Mouse (Mus musculus): ENCODE data around the gene Xpa. TPM values are rescaled to one million over a fixed set of nuclear protein-coding genes. Genes with fewer than 3 reads are reported as not detected.

The Xpa gene
- polyA plus RNA-seq, 1 experiment from 2014 or later: 20.8 TPM

- Histone ChIP-seq H3K27ac (ENCODE audit: low read length) (no peak overlapping the region), H3K4me3 (replicated peaks; ENCODE audit: low read length) (no peak overlapping the region), H3K27me3 (ENCODE audit: control insufficient read depth, insufficient read depth, low read length) (no peaks in the 10 kb centered on the region), H3K9me3 (replicated peaks; ENCODE audit: control insufficient read depth, low read length) (no peaks in the 10 kb centered on the region), H3K9ac (ENCODE audit: low read length) (no peak overlapping the region), H3K4me2 (ENCODE audit: low read depth, low read length) (no peak overlapping the region), H3K36me3 (ENCODE audit: control insufficient read depth, insufficient read depth, low read length) (peaks cover 58% of the 10 kb centered on the region), H3K4me1 (ENCODE audit: control insufficient read depth, insufficient read depth, low read length) (no peaks in the 10 kb centered on the region)
- no peak for ATAC-seq (ENCODE audit: insufficient read depth, low FRiP score)
- 60% methylated on average over 7 of the region's 7 CpGs for WGBS
Measured at GRCm38 (mm10) chr4:46171761-46172160, 24.4 kb downstream of the Xpa start.

- no peaks in the 10 kb centered on the region for H3K4me1 ChIP-seq (ENCODE audit: control insufficient read depth, insufficient read depth, low read length)
- H3K27ac ChIP-seq (ENCODE audit: low read length): no peak overlapping the region
- no peak for ATAC-seq (ENCODE audit: insufficient read depth, low FRiP score)
- 93% methylated on average over 5 of the region's 5 CpGs for WGBS
- no peak overlapping the region for H3K4me2 ChIP-seq (ENCODE audit: low read depth, low read length)
- H3K27me3 ChIP-seq (ENCODE audit: control insufficient read depth, insufficient read depth, low read length): no peaks in the 10 kb centered on the region
- no peak overlapping the region for H3K4me3 ChIP-seq (replicated peaks; ENCODE audit: low read length)
- no peaks in the 10 kb centered on the region for H3K9me3 ChIP-seq (replicated peaks; ENCODE audit: control insufficient read depth, low read length)
- H3K9ac ChIP-seq (ENCODE audit: low read length): no peak overlapping the region
- peaks cover 50% of the 10 kb centered on the region for H3K36me3 ChIP-seq (ENCODE audit: control insufficient read depth, insufficient read depth, low read length)
Measured at GRCm38 (mm10) chr4:46165831-46166230, 30.3 kb downstream of the Xpa start.

- Histone ChIP-seq H3K36me3 (ENCODE audit: control insufficient read depth, insufficient read depth, low read length) (peaks cover 38% of the 10 kb centered on the region), H3K9ac (ENCODE audit: low read length) (no peak overlapping the region), H3K4me2 (ENCODE audit: low read depth, low read length) (no peak overlapping the region), H3K4me1 (ENCODE audit: control insufficient read depth, insufficient read depth, low read length) (no peaks in the 10 kb centered on the region), H3K27me3 (ENCODE audit: control insufficient read depth, insufficient read depth, low read length) (no peaks in the 10 kb centered on the region), H3K9me3 (replicated peaks; ENCODE audit: control insufficient read depth, low read length) (no peaks in the 10 kb centered on the region), H3K4me3 (replicated peaks; ENCODE audit: low read length) (no peak overlapping the region), H3K27ac (ENCODE audit: low read length) (no peak overlapping the region)
- ATAC-seq (ENCODE audit: insufficient read depth, low FRiP score): no peak
- 80% methylated on average over 2 of the region's 2 CpGs for WGBS
Measured at GRCm38 (mm10) chr4:46164027-46164426, 32.1 kb downstream of the Xpa start.

DNA sequence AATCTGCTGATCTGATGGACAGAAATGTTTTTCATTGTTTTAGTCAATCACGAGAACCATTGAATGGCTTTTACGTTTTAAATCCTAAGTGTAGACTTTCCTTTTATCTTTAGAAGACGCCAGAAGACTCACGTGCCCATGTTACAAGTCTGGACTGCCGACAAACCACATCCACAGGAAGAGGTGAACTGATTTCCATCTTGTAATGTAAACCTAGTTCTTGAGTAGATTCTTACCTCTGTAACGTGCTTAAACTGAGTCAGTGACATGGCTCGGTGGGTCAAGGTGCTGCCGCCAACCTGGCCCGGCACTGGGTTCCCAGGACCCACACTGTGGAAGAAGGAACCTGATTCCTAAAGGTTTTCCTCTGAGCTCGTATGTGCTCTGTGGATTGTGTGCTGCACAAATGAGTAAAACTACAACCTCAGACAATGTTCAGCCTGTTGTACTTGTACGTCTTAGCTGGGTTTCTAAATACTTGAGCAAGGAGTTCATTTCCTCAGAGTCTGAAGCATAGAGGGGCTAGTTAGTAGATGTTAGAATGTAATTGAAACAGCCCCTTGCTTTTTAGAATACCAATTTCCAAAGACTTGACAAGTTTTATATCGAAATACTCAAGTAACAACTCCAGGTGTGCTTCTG, 44.1 kb downstream of the Xpa start:
- no peak overlapping the region for H3K27ac ChIP-seq (ENCODE audit: low read length)
- no peaks in the 10 kb centered on the region for H3K4me1 ChIP-seq (ENCODE audit: control insufficient read depth, insufficient read depth, low read length)
- H3K36me3 ChIP-seq (ENCODE audit: control insufficient read depth, insufficient read depth, low read length): peaks cover 22% of the 10 kb centered on the region

DNA sequence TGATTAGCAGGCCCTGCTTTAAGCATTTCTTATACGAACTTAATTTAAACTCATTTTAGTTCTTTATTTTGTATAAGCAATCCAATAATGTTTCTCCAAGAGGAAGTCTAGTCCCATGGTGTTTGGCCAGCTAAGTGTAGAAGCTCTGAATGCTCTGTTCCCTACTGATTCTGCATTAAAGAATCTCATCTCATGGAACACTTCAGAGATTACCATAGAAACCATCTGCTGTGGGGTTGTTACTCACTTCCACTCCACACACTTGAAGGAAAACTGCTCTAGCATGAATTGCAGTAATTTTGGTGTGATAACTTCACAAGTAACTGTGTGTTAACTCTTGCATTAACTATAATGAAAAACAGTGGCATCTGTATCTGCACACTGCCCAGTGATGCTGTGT, 49.2 kb downstream of the Xpa start:
- 88% methylated on average over 1 of the region's 1 CpGs for WGBS
- H3K36me3 ChIP-seq (ENCODE audit: control insufficient read depth, insufficient read depth, low read length): peaks cover 4% of the 10 kb centered on the region
- ATAC-seq (ENCODE audit: insufficient read depth, low FRiP score): no peak

More for the DNA sequence above, 44.1 kb downstream of the Xpa start:
- Histone ChIP-seq H3K9me3 (replicated peaks; ENCODE audit: control insufficient read depth, low read length) (no peaks in the 10 kb centered on the region), H3K27me3 (ENCODE audit: control insufficient read depth, insufficient read depth, low read length) (no peaks in the 10 kb centered on the region), H3K4me2 (ENCODE audit: low read depth, low read length) (no peak overlapping the region), H3K9ac (ENCODE audit: low read length) (no peak overlapping the region), H3K4me3 (replicated peaks; ENCODE audit: low read length) (no peak overlapping the region)
- whole genome bisulfite sequencing: 92% methylated on average over 12 of the region's 12 CpGs
- ATAC-seq (ENCODE audit: insufficient read depth, low FRiP score): no peak

GRCm38 (mm10) chr4:46144323-46144722, 51.8 kb downstream of the Xpa start:
- Histone ChIP-seq H3K27ac (ENCODE audit: low read length) (no peak overlapping the region), H3K27me3 (ENCODE audit: control insufficient read depth, insufficient read depth, low read length) (no peaks in the 10 kb centered on the region), H3K4me3 (replicated peaks; ENCODE audit: low read length) (no peak overlapping the region), H3K4me1 (ENCODE audit: control insufficient read depth, insufficient read depth, low read length) (peaks cover 9% of the 10 kb centered on the region), H3K9me3 (replicated peaks; ENCODE audit: control insufficient read depth, low read length) (no peaks in the 10 kb centered on the region), H3K9ac (ENCODE audit: low read length) (no peak overlapping the region), H3K36me3 (ENCODE audit: control insufficient read depth, insufficient read depth, low read length) (peaks cover 3% of the 10 kb centered on the region; the same call in 1 of the 2 replicates), H3K4me2 (ENCODE audit: low read depth, low read length) (no peak overlapping the region)
- WGBS: 74% methylated on average over 3 of the region's 3 CpGs
- no peak for ATAC-seq (ENCODE audit: insufficient read depth, low FRiP score)

More for the DNA sequence above, 49.2 kb downstream of the Xpa start:
- Histone ChIP-seq H3K9ac (ENCODE audit: low read length) (no peak overlapping the region), H3K27me3 (ENCODE audit: control insufficient read depth, insufficient read depth, low read length) (no peaks in the 10 kb centered on the region), H3K4me2 (ENCODE audit: low read depth, low read length) (no peak overlapping the region), H3K9me3 (replicated peaks; ENCODE audit: control insufficient read depth, low read length) (no peaks in the 10 kb centered on the region), H3K4me1 (ENCODE audit: control insufficient read depth, insufficient read depth, low read length) (no peaks in the 10 kb centered on the region), H3K27ac (ENCODE audit: low read length) (no peak overlapping the region), H3K4me3 (replicated peaks; ENCODE audit: low read length) (no peak overlapping the region)

GRCm38 (mm10) chr4:46138287-46139222, 57.6 kb downstream of the Xpa start, which contains the start of the genes Ncbp1 and Tstd2:
Gene Ncbp1, plus strand, starts transcription at chr4:46138613.
Gene Tstd2, minus strand, starts transcription at chr4:46138694.
- Histone ChIP-seq H3K4me2 (ENCODE audit: low read depth, low read length) (peak within 1 kb of the TSS; percentile 86), H3K4me3 (replicated peaks; ENCODE audit: low read length) (peak within 1 kb of the TSS; percentile 98), H3K27me3 (ENCODE audit: control insufficient read depth, insufficient read depth, low read length) (no peaks in the 10 kb centered on the region), H3K4me1 (ENCODE audit: control insufficient read depth, insufficient read depth, low read length) (peaks cover 18% of the 10 kb centered on the region), H3K36me3 (ENCODE audit: control insufficient read depth, insufficient read depth, low read length) (no peaks in the 10 kb centered on the region), H3K9me3 (replicated peaks; ENCODE audit: control insufficient read depth, low read length) (no peaks in the 10 kb centered on the region), H3K27ac (ENCODE audit: low read length) (peak within 1 kb of the TSS; percentile 99), H3K9ac (ENCODE audit: low read length) (peak within 1 kb of the TSS; percentile 96)
- WGBS: under 1% methylated on average over 90 of the region's 90 CpGs
- peak; percentile 92 for ATAC-seq (ENCODE audit: insufficient read depth, low FRiP score)

DNA sequence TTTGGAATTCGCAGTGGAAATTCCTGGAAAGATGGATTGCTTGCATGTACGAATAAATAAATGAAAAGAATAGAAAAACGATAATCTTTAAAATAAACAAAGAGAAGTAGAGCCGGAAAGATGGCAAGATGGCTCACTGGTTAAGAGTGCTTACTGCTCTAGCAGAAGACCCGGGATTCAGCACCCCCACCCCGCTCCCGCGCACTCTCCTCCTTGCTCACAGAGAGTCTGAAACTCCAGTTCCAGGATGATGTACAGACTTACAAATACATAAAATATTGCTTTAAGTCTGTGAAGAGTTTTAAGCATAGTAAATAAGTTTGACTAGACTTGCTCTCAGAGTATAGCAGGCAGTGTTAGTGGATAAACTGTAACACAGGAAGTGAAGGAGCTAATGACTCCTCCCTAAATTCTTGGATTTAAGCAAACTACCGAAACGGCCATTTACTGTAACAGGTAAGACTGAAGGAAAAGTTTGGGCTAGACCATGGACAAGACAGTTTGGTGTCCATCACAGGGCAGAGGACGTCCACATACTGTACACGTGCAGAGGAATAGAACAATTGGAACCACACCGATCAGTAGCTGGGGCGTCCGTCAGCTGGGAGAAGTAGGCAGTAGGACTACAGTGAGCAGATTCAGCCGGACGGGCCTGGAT, 58.4 kb downstream of the Xpa start:
- WGBS: 2% methylated on average over 17 of the region's 17 CpGs
- H3K4me1 ChIP-seq (ENCODE audit: control insufficient read depth, insufficient read depth, low read length): peaks cover 18% of the 10 kb centered on the region
- ATAC-seq (ENCODE audit: insufficient read depth, low FRiP score): peak; percentile 63; the same call in 1 of the 2 replicates

More for the DNA sequence above, 58.4 kb downstream of the Xpa start:
- Histone ChIP-seq H3K4me3 (replicated peaks; ENCODE audit: low read length) (peak overlapping the region; percentile 98), H3K9ac (ENCODE audit: low read length) (peak overlapping the region; percentile 96), H3K4me2 (ENCODE audit: low read depth, low read length) (peak overlapping the region; percentile 70), H3K27me3 (ENCODE audit: control insufficient read depth, insufficient read depth, low read length) (no peaks in the 10 kb centered on the region), H3K9me3 (replicated peaks; ENCODE audit: control insufficient read depth, low read length) (no peaks in the 10 kb centered on the region), H3K36me3 (ENCODE audit: control insufficient read depth, insufficient read depth, low read length) (no peaks in the 10 kb centered on the region), H3K27ac (ENCODE audit: low read length) (peak overlapping the region; percentile 99)

Data from stomach, embryonic 16.5 days (tissue).